Mouse (Mus musculus) erythroblast, embryonic 14.5 days (primary cell): ENCODE results near the gene Ccdc106. TPM values are rescaled to one million over a fixed set of nuclear protein-coding genes. Genes with fewer than 3 reads are reported as not detected.

Source experiments
- H3K27me3 ChIP-seq: 2 replicates; pipeline ENCODE4 v1.6.1; 2012; ENCODE audit warnings: inconsistent platforms; ENCODE audit not compliant: control insufficient read depth
- H3K36me3 ChIP-seq: 2 replicates; pipeline ENCODE4 v1.6.1; 2012; ENCODE audit warnings: mild to moderate bottlenecking, inconsistent platforms; ENCODE audit not compliant: control insufficient read depth
- H3K4me1 ChIP-seq: 2 replicates; pipeline ENCODE4 v1.6.1; 2012; ENCODE audit warnings: inconsistent platforms; ENCODE audit not compliant: control insufficient read depth
- H3K4me3 ChIP-seq: replicated peaks from 2 replicates; pipeline ENCODE3; 2012; ENCODE audit warnings: moderate library complexity, mild to moderate bottlenecking, inconsistent platforms
- H3K9me3 ChIP-seq: 2 replicates; pipeline ENCODE4 v1.6.1; 2012; ENCODE audit warnings: low read length, inconsistent platforms, mixed read lengths; ENCODE audit not compliant: control insufficient read depth
- GATA1 ChIP-seq: IDR thresholded peaks from 2 replicates; pipeline ENCODE4 v1.6.1; 2012; ENCODE audit warnings: low read length, inconsistent platforms, mixed read lengths
- TAL1 ChIP-seq: IDR thresholded peaks from 3 replicates; pipeline ENCODE4 v1.6.1; 2012; ENCODE audit warnings: low read length, inconsistent platforms, mixed read lengths
- polyA plus RNA-seq: library from polyadenylated mRNA; stranded (reverse); fragments of >175 nt; gene quantifications from 2 replicates; pipeline ENCODE4 v1.2.3, GENCODE M21; 2012

Gene Ccdc106
- polyA plus RNA-seq, 1 experiment: not detected

- Histone ChIP-seq H3K4me3 (no peak overlapping the region), H3K4me1 (peaks cover 12% of the 10 kb centered on the region), H3K36me3 (no peaks in the 10 kb centered on the region)
Observed at GRCm38 (mm10) chr7:5053456-5054179, 33.3 kb downstream of the Ccdc106 start.

GRCm38 (mm10) chr7:5056651-5057263 is 36.4 kb downstream of the Ccdc106 start:
- Histone ChIP-seq H3K27me3 (peaks cover 81% of the 10 kb centered on the region), H3K36me3 (no peaks in the 10 kb centered on the region), H3K9me3 (peaks cover 18% of the 10 kb centered on the region; the same call in 1 of the 2 replicates), H3K4me3 (peak overlapping the region; percentile 1), H3K4me1 (peaks cover 30% of the 10 kb centered on the region)
- no peak for TF ChIP-seq GATA1
- no peak for TF ChIP-seq TAL1

More at GRCm38 (mm10) chr7:5053456-5054179, 33.3 kb downstream of the Ccdc106 start:
- peaks cover 25% of the 10 kb centered on the region for H3K9me3 ChIP-seq
- no peak for TF ChIP-seq TAL1
- no peak for TF ChIP-seq GATA1
- H3K27me3 ChIP-seq: peaks cover 100% of the 10 kb centered on the region

GRCm38 (mm10) chr7:5057381-5057780 is 37.0 kb downstream of the Ccdc106 start:
- H3K4me3 ChIP-seq: no peak overlapping the region
- H3K27me3 ChIP-seq: peaks cover 75% of the 10 kb centered on the region

GRCm38 (mm10) chr7:5057804-5058203 is 37.5 kb downstream of the Ccdc106 start:
- H3K36me3 ChIP-seq: no peaks in the 10 kb centered on the region
- peaks cover 29% of the 10 kb centered on the region for H3K4me1 ChIP-seq
- H3K4me3 ChIP-seq: no peak overlapping the region
- peaks cover 70% of the 10 kb centered on the region for H3K27me3 ChIP-seq
- TF ChIP-seq TAL1 (no peak), GATA1 (no peak)
- H3K9me3 ChIP-seq: peaks cover 14% of the 10 kb centered on the region; the same call in 1 of the 2 replicates

More at GRCm38 (mm10) chr7:5057381-5057780, 37.0 kb downstream of the Ccdc106 start:
- H3K9me3 ChIP-seq: peaks cover 16% of the 10 kb centered on the region; the same call in 1 of the 2 replicates
- TF ChIP-seq TAL1 (no peak), GATA1 (no peak)
- H3K4me1 ChIP-seq: peaks cover 30% of the 10 kb centered on the region
- no peaks in the 10 kb centered on the region for H3K36me3 ChIP-seq

- Histone ChIP-seq H3K4me3 (no peak overlapping the region), H3K27me3 (peaks cover 62% of the 10 kb centered on the region), H3K9me3 (peaks cover 8% of the 10 kb centered on the region; the same call in 1 of the 2 replicates), H3K4me1 (peaks cover 34% of the 10 kb centered on the region), H3K36me3 (peaks cover 7% of the 10 kb centered on the region)
- TF ChIP-seq GATA1 (no peak), TAL1 (no peak)
Observed at GRCm38 (mm10) chr7:5058631-5059030, 38.3 kb downstream of the Ccdc106 start.

- Histone ChIP-seq H3K4me3 (no peak overlapping the region), H3K36me3 (peaks cover 13% of the 10 kb centered on the region), H3K4me1 (peaks cover 42% of the 10 kb centered on the region), H3K9me3 (peaks cover 8% of the 10 kb centered on the region; the same call in 1 of the 2 replicates), H3K27me3 (peaks cover 54% of the 10 kb centered on the region)
- TF ChIP-seq GATA1: no peak
- no peak for TF ChIP-seq TAL1
Observed at GRCm38 (mm10) chr7:5059421-5059820, 39.1 kb downstream of the Ccdc106 start.

- peak overlapping the region; percentile 92 for H3K4me3 ChIP-seq
- H3K4me1 ChIP-seq: peaks cover 48% of the 10 kb centered on the region
- TF ChIP-seq GATA1: no peak
- TF ChIP-seq TAL1: no peak
- H3K36me3 ChIP-seq: peaks cover 18% of the 10 kb centered on the region
- H3K27me3 ChIP-seq: peaks cover 46% of the 10 kb centered on the region
- H3K9me3 ChIP-seq: peaks cover 4% of the 10 kb centered on the region; the same call in 1 of the 2 replicates
Observed at GRCm38 (mm10) chr7:5060239-5060731, 39.9 kb downstream of the Ccdc106 start.

GRCm38 (mm10) chr7:5060944-5061773 is 40.8 kb downstream of the Ccdc106 start:
- peak overlapping the region; percentile 92 for H3K4me3 ChIP-seq
- TF ChIP-seq TAL1 (no peak), GATA1 (no peak)
- peaks cover 27% of the 10 kb centered on the region for H3K36me3 ChIP-seq
- peaks cover 56% of the 10 kb centered on the region for H3K4me1 ChIP-seq
- peaks cover 37% of the 10 kb centered on the region for H3K27me3 ChIP-seq
- H3K9me3 ChIP-seq: peaks cover 4% of the 10 kb centered on the region; the same call in 1 of the 2 replicates
